Mouse (Mus musculus) forebrain, postnatal 0 days (tissue): ENCODE results near the gene Nr1h4. TPM values are rescaled to one million over a fixed set of nuclear protein-coding genes. Genes with fewer than 3 reads are reported as not detected.
A peak's percentile ranks its signal among the peaks of the same experiment; 100 is the strongest.
"Not testable (repeated sequence)": the region's sequence is repeated elsewhere in the genome, so short reads cannot be mapped to it uniquely, and the experiment has no call there.

Source experiments
- ATAC-seq: fragments of 200-750 bp; cut with Nextera tagmentation; 2 replicates; pipeline ENCODE4 v1.8.0; 2017; ENCODE audit warnings: mild to moderate bottlenecking, moderate library complexity
- DNase-seq: peaks from one replicate; pipeline ENCODE4 v3.0.0-alpha.2; 2015
- H3K27ac ChIP-seq: fragments of 300-500 bp; sonication (generic); 2 replicates; pipeline ENCODE4 v1.5.1; 2014; ENCODE audit warnings: low read depth, mild to moderate bottlenecking, antibody characterized with exemption, low read length, moderate library complexity, mixed read lengths
- H3K27me3 ChIP-seq: fragments of 300-500 bp; sonication (generic); 2 replicates; pipeline ENCODE4 v1.6.1; 2014; ENCODE audit warnings: mild to moderate bottlenecking, low read length, mixed read lengths; ENCODE audit not compliant: insufficient read depth
- H3K36me3 ChIP-seq: fragments of 300-500 bp; sonication (generic); 2 replicates; pipeline ENCODE4 v1.6.1; 2014; ENCODE audit warnings: mild to moderate bottlenecking, moderate library complexity; ENCODE audit not compliant: insufficient read depth
- H3K4me1 ChIP-seq: fragments of 300-500 bp; sonication (generic); 2 replicates; pipeline ENCODE4 v1.6.1; 2014; ENCODE audit warnings: antibody characterized with exemption; ENCODE audit not compliant: insufficient read depth
- H3K4me2 ChIP-seq: fragments of 300-500 bp; sonication (generic); 2 replicates; pipeline ENCODE4 v1.6.1; 2014; ENCODE audit warnings: low read depth, mild to moderate bottlenecking, moderate library complexity
- H3K4me3 ChIP-seq: fragments of 300-500 bp; sonication (generic); 2 replicates; pipeline ENCODE4 v1.5.1; 2014; ENCODE audit warnings: low read depth, low read length, mixed read lengths
- H3K9ac ChIP-seq: fragments of 300-500 bp; sonication (generic); 2 replicates; pipeline ENCODE4 v1.6.1; 2014; ENCODE audit warnings: mild to moderate bottlenecking
- H3K9me3 ChIP-seq: fragments of 300-500 bp; sonication (generic); 2 replicates; pipeline ENCODE4 v1.6.1; 2016; ENCODE audit warnings: low read length
- CTCF ChIP-seq: sonication (generic); IDR thresholded peaks from 2 replicates; pipeline ENCODE4 v1.5.1; 2016; ENCODE audit warnings: antibody characterized with exemption, control low read depth, low read depth
- WGBS: fragments of 180-500 bp; shearing (Covaris S2); extraction: QIAGEN DNeasy Blood & Tissue Kit; methylation state at CpG from one replicate; pipeline ENCODE4 v1.1.7; 2014; 5-methylcytosine and 5-hydroxymethylcytosine counted together
- polyA plus RNA-seq: library from polyadenylated mRNA; unstranded; fragments of >200 nt; fragmentation: Nextera tagmentation; extraction: Ambion mirVana; gene quantifications from 2 replicates; pipeline ENCODE4 v1.2.1, GENCODE M21; 2015
- total RNA-seq: library from RNA; depleted of rRNA; stranded (reverse); fragments of >200 nt; gene quantifications from 2 replicates; pipeline ENCODE4 v1.2.3, GENCODE M21; 2014

The Nr1h4 gene
- total and polyA plus RNA-seq, 2 experiments from 2014 or later, result not detected

GRCm38 (mm10) chr10:89562113-89562512 is 28.7 kb upstream of the Nr1h4 start:
- DNase-seq (no peak), ATAC-seq (no peak)
- TF ChIP-seq CTCF, result no peak
- Histone ChIP-seq H3K4me3 (no peak overlapping the region), H3K9ac (no peak overlapping the region), H3K36me3 (no peaks in the 10 kb centered on the region), H3K4me2 (no peak overlapping the region), H3K27me3 (no peaks in the 10 kb centered on the region), H3K27ac (no peak overlapping the region), H3K4me1 (no peaks in the 10 kb centered on the region), H3K9me3 (no peaks in the 10 kb centered on the region)
- 98% methylated on average over 6 of the region's 6 CpGs for WGBS

- Histone ChIP-seq H3K4me1 (no peaks in the 10 kb centered on the region), H3K27ac (no peak overlapping the region), H3K27me3 (no peaks in the 10 kb centered on the region), H3K4me2 (no peak overlapping the region), H3K36me3 (no peaks in the 10 kb centered on the region), H3K9ac (no peak overlapping the region), H3K4me3 (no peak overlapping the region), H3K9me3 (no peaks in the 10 kb centered on the region)
- ATAC-seq (no peak), DNase-seq (no peak)
- TF ChIP-seq CTCF, result no peak
- WGBS, result 24% methylated on average over 3 of the region's 3 CpGs
Observed at GRCm38 (mm10) chr10:89559351-89559750, 26.0 kb upstream of the Nr1h4 start.

- 90% methylated on average over 12 of the region's 13 CpGs for WGBS
- DNase-seq, H3K4me2 ChIP-seq, ATAC-seq, H3K4me1 ChIP-seq, H3K4me3 ChIP-seq, H3K9me3 ChIP-seq, H3K27me3 ChIP-seq, H3K27ac ChIP-seq, H3K9ac ChIP-seq, H3K36me3 ChIP-seq: not testable (repeated sequence)
Observed at GRCm38 (mm10) chr10:89554885-89555284, 21.5 kb upstream of the Nr1h4 start.

GRCm38 (mm10) chr10:89553855-89554254 is 20.5 kb upstream of the Nr1h4 start:
- H3K4me1 ChIP-seq, H3K27me3 ChIP-seq, H3K9me3 ChIP-seq, H3K36me3 ChIP-seq, ATAC-seq, DNase-seq, H3K9ac ChIP-seq, H3K4me2 ChIP-seq, H3K4me3 ChIP-seq, H3K27ac ChIP-seq: not testable (repeated sequence)
- 92% methylated on average over 7 of the region's 7 CpGs for WGBS

GRCm38 (mm10) chr10:89553015-89553414 is 19.6 kb upstream of the Nr1h4 start:
- H3K4me2 ChIP-seq, result no peak overlapping the region
- H3K27ac ChIP-seq, result no peak overlapping the region
- no peak overlapping the region for H3K4me3 ChIP-seq
- TF ChIP-seq CTCF, result no peak
- no peaks in the 10 kb centered on the region for H3K4me1 ChIP-seq
- H3K27me3 ChIP-seq, result no peaks in the 10 kb centered on the region
- ATAC-seq (no peak), DNase-seq (no peak)
- no peak overlapping the region for H3K9ac ChIP-seq
- no peaks in the 10 kb centered on the region for H3K36me3 ChIP-seq
- WGBS, result 83% methylated on average over 5 of the region's 5 CpGs
- no peaks in the 10 kb centered on the region for H3K9me3 ChIP-seq

- Histone ChIP-seq H3K4me3 (no peak overlapping the region), H3K4me2 (no peak overlapping the region), H3K9ac (no peak overlapping the region), H3K27ac (peak overlapping the region; percentile 80), H3K9me3 (no peaks in the 10 kb centered on the region), H3K36me3 (no peaks in the 10 kb centered on the region), H3K4me1 (no peaks in the 10 kb centered on the region), H3K27me3 (no peaks in the 10 kb centered on the region)
- 53% methylated on average over 4 of the region's 4 CpGs for WGBS
- ATAC-seq, result peak; percentile 86
- TF ChIP-seq CTCF, result no peak
- peak; percentile 48 for DNase-seq
Observed at GRCm38 (mm10) chr10:89551657-89552056, 18.3 kb upstream of the Nr1h4 start.

- no peak for ATAC-seq
- Histone ChIP-seq H3K9ac (no peak overlapping the region), H3K27me3 (no peaks in the 10 kb centered on the region), H3K27ac (no peak overlapping the region), H3K9me3 (no peaks in the 10 kb centered on the region), H3K4me1 (no peaks in the 10 kb centered on the region), H3K36me3 (no peaks in the 10 kb centered on the region), H3K4me3 (no peak overlapping the region), H3K4me2 (no peak overlapping the region)
- no peak for TF ChIP-seq CTCF
- DNase-seq, result no peak
- 55% methylated on average over 6 of the region's 6 CpGs for WGBS
Observed at GRCm38 (mm10) chr10:89548028-89548427, 14.6 kb upstream of the Nr1h4 start.

- Histone ChIP-seq H3K4me1 (no peaks in the 10 kb centered on the region), H3K4me2 (no peak overlapping the region), H3K27me3 (no peaks in the 10 kb centered on the region), H3K4me3 (no peak overlapping the region), H3K9ac (no peak overlapping the region), H3K27ac (no peak overlapping the region), H3K9me3 (no peaks in the 10 kb centered on the region), H3K36me3 (no peaks in the 10 kb centered on the region)
- no peak for TF ChIP-seq CTCF
- ATAC-seq, result no peak
- WGBS, result 74% methylated on average over 2 of the region's 2 CpGs
- no peak for DNase-seq
Observed at GRCm38 (mm10) chr10:89546989-89547388, 13.6 kb upstream of the Nr1h4 start.
